Mouse (Mus musculus) limb, embryonic 11.5 days (tissue): ENCODE data around the gene Wdr24. TPM values are rescaled to one million over a fixed set of nuclear protein-coding genes. Genes with fewer than 3 reads are reported as not detected.
"Not testable (repeated sequence)": the region's sequence is repeated elsewhere in the genome, so short reads cannot be mapped to it uniquely, and the experiment has no call there.

Source experiments
- ATAC-seq: fragments of 200-750 bp; cut with Nextera tagmentation; 2 replicates; pipeline ENCODE4 v1.8.0; 2017; ENCODE audit warnings: low read depth; ENCODE audit not compliant: insufficient number of reproducible peaks, low FRiP score, low TSS enrichment
- DNase-seq: peaks from one replicate; pipeline ENCODE4 v3.0.0-alpha.2; 2015; ENCODE audit warnings: low spot score
- H3K27ac ChIP-seq: fragments of 300-500 bp; sonication (generic); replicated peaks from 2 replicates; pipeline ENCODE4 v1.5.1; 2014; ENCODE audit warnings: low read depth, mild to moderate bottlenecking, low read length
- H3K27me3 ChIP-seq: fragments of 300-500 bp; sonication (generic); 2 replicates; pipeline ENCODE4 v1.6.1; 2014; ENCODE audit warnings: mild to moderate bottlenecking, low read length, mixed read lengths; ENCODE audit not compliant: control insufficient read depth, insufficient read depth
- H3K36me3 ChIP-seq: fragments of 300-500 bp; sonication (generic); 2 replicates; pipeline ENCODE4 v1.6.1; 2014; ENCODE audit warnings: mild to moderate bottlenecking, low read length, moderate library complexity, mixed read lengths; ENCODE audit not compliant: control insufficient read depth, insufficient read depth
- H3K4me1 ChIP-seq: fragments of 300-500 bp; sonication (generic); 2 replicates; pipeline ENCODE4 v1.6.1; 2014; ENCODE audit warnings: low read length, mixed read lengths; ENCODE audit not compliant: control insufficient read depth, insufficient read depth
- H3K4me2 ChIP-seq: fragments of 300-500 bp; sonication (generic); 2 replicates; pipeline ENCODE4 v1.6.1; 2014; ENCODE audit warnings: low read depth, mild to moderate bottlenecking, moderate library complexity; ENCODE audit not compliant: severe bottlenecking
- H3K4me3 ChIP-seq: fragments of 300-500 bp; sonication (generic); 2 replicates; pipeline ENCODE4 v1.5.1; 2014; ENCODE audit warnings: low read depth, low read length
- H3K9ac ChIP-seq: fragments of 300-500 bp; sonication (generic); 2 replicates; pipeline ENCODE4 v1.6.1; 2014; ENCODE audit warnings: mild to moderate bottlenecking, low read length
- H3K9me3 ChIP-seq: fragments of 300-500 bp; sonication (generic); 2 replicates; pipeline ENCODE4 v1.6.1; 2016; ENCODE audit warnings: low read length; ENCODE audit not compliant: control insufficient read depth
- WGBS: fragments of 180-500 bp; shearing (Covaris S2); extraction: QIAGEN DNeasy Blood & Tissue Kit; methylation state at CpG from one replicate; pipeline ENCODE4 v1.1.7; 2014; 5-methylcytosine and 5-hydroxymethylcytosine counted together
- polyA plus RNA-seq: library from polyadenylated mRNA; unstranded; fragments of >200 nt; fragmentation: Nextera tagmentation; extraction: Ambion mirVana; gene quantifications from 2 replicates; pipeline ENCODE4 v1.2.1, GENCODE M21; 2014

Gene Wdr24
- polyA plus RNA-seq, 1 experiment from 2014 or later, result 27.9 TPM

- H3K36me3 ChIP-seq, result no peaks in the 10 kb centered on the region
- no peak overlapping the region for H3K4me2 ChIP-seq
- peaks cover 6% of the 10 kb centered on the region for H3K4me1 ChIP-seq
- no peak for DNase-seq
- H3K27me3 ChIP-seq, result no peaks in the 10 kb centered on the region
- H3K9ac ChIP-seq, result no peak overlapping the region
- WGBS, result 83% methylated on average over 2 of the region's 2 CpGs
- H3K9me3 ChIP-seq, result no peaks in the 10 kb centered on the region
- H3K27ac ChIP-seq, result no peak overlapping the region
- no peak overlapping the region for H3K4me3 ChIP-seq
- ATAC-seq, result no peak
These were observed 46.5 kb downstream of the Wdr24 start for GRCm38 (mm10) chr17:25869954-25870353.

DNA sequence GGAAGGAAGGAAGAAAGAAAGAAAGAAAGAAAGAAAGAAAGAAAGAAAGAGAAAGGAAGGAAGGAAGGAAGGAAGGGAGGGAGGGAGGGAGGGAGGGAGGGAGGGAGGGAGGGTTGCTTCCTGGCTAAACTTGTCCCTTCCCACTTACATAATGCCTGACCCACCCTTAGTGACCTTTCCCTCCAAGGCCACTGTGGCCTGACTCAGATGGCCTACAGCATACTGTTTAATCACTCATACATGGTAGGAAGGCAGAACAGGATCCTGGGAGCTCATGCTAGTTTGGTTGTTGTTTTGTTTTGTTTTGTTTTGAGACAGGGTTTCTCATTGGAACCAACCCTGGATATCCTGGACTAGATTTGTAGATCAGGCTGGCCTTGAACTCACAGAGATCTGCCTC lies 48.1 kb downstream of the Wdr24 start:
- H3K4me1 ChIP-seq, result peaks cover 14% of the 10 kb centered on the region
- not testable (repeated sequence) for H3K27me3 ChIP-seq, H3K36me3 ChIP-seq, ATAC-seq, H3K9ac ChIP-seq, H3K9me3 ChIP-seq, DNase-seq, H3K27ac ChIP-seq, H3K4me2 ChIP-seq, H3K4me3 ChIP-seq

DNA sequence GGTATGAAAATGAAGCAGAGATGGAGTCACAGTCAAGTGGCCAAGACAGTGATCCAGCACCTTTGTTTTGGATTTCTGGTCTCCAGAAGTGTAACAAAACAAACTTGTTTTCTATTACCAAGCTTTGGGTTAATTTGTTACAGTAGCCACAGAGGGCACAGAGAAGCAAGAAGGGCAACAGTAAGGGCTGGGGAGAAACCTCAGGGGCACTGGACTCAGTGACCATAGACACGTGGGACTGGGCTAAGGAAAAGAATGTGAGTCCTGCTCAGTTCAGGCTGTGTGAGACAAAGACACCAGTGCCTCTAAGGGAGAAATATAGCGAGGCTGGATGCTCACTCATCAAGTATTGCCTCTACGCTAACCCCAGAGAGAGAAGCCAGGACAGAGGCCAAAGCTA lies 49.2 kb downstream of the Wdr24 start:
- Histone ChIP-seq H3K9me3 (no peaks in the 10 kb centered on the region), H3K27me3 (no peaks in the 10 kb centered on the region), H3K27ac (no peak overlapping the region), H3K4me2 (no peak overlapping the region), H3K9ac (no peak overlapping the region), H3K4me1 (peaks cover 14% of the 10 kb centered on the region), H3K4me3 (no peak overlapping the region), H3K36me3 (0 out of 2 replicates have a peak, but pooled peaks cover under 1% of the 10 kb centered on the region)
- ATAC-seq, result no peak
- no peak for DNase-seq
- 84% methylated on average over 3 of the region's 3 CpGs for WGBS

DNA sequence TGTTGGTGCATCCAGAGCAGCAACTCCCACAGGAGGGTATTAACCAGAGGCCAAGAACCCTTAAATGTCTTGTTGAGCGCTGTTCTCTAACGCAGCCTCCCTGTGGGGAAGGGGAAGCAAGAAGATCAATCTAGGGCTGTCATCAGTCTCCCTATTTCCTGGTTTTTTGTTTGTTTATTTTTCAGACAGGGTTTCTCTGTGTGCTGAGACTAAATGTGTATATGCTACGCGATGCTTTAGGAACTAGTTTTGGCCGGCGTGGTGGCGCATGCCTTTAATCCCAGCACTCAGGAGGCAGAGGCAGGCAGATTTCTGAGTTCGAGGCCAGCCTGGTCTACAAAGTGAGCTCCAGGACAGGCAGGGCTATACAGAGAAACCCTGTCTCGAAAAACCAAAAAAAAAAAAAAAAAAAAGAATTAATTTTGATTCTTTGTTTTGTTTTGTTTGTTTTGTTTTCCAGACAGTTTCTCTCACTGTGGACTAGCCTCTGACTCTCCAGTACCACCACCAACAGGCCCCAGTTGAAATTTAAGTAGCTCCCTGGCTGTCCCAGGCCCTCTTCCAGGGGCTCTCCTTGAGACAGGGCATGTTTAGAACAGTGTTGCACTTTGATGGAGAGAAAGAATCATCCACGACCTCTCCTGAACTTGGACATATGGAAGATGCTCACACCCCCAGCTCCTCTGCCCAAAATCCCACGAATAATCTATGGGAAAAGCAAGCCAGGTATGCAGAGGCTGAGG lies 50.1 kb downstream of the Wdr24 start:
- 0 out of 2 replicates have a peak, but pooled peaks cover 4% of the 10 kb centered on the region for H3K36me3 ChIP-seq
- WGBS, result 80% methylated on average over 11 of the region's 11 CpGs
- no peaks in the 10 kb centered on the region for H3K27me3 ChIP-seq
- H3K9me3 ChIP-seq, result no peaks in the 10 kb centered on the region
- peak overlapping the region; percentile 43; the same call in 1 of the 2 replicates for H3K4me2 ChIP-seq
- H3K9ac ChIP-seq, result no peak overlapping the region
- peak overlapping the region; percentile 76; the same call in 1 of the 2 replicates for H3K4me3 ChIP-seq
- no peak for DNase-seq
- ATAC-seq, result no peak
- H3K4me1 ChIP-seq, result peaks cover 11% of the 10 kb centered on the region
- H3K27ac ChIP-seq, result no peak overlapping the region

DNA sequence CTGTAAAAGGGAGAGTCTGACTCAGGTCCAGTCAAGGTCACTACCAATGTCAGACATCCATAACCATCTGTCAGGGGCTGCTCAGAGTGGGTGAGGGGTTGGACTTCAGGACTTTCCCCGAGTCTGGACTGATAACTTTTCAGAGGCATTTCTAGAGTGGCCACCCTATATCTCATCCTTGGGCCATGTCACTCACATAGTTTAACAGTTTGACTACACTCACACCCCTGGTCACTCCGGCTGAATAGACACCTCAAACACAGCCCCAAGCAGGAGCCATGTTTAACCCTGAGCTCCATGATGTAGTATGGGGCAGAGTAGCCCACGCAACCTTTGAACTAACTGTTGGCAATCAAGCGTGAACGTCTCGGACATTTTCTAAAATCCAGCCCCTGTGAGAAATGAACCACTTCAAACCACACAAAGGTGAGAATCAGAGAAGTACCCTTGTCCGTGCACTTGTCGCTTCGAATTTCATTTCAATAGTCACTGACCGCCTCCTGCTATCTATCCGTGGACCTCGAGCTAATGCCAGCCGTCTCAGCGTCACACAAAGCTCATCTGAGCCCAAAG lies 50.8 kb downstream of the Wdr24 start:
- peak overlapping the region; percentile 76 for H3K4me3 ChIP-seq
- peak overlapping the region; percentile 43; the same call in 1 of the 2 replicates for H3K4me2 ChIP-seq
- DNase-seq, result no peak
- H3K27me3 ChIP-seq, result no peaks in the 10 kb centered on the region
- 0 out of 2 replicates have a peak overlapping the region, but pooled peaks have one; percentile 15 for H3K27ac ChIP-seq
- H3K9me3 ChIP-seq, result no peaks in the 10 kb centered on the region
- no peak for ATAC-seq
- 0 out of 2 replicates have a peak, but pooled peaks cover 4% of the 10 kb centered on the region for H3K36me3 ChIP-seq
- 9% methylated on average over 14 of the region's 14 CpGs for WGBS
- peak overlapping the region; percentile 41 for H3K9ac ChIP-seq
- peaks cover 11% of the 10 kb centered on the region for H3K4me1 ChIP-seq

- peaks cover 11% of the 10 kb centered on the region for H3K4me1 ChIP-seq
These were observed 51.3 kb downstream of the Wdr24 start, which contains the start of gene Mettl26 for GRCm38 (mm10) chr17:25874721-25875170. TSS of gene Mettl26 (plus strand) at chr17:25875074.

GRCm38 (mm10) chr17:25875171-25876136 lies 52.0 kb downstream of the Wdr24 start:
- H3K4me1 ChIP-seq, result peaks cover 17% of the 10 kb centered on the region

More at GRCm38 (mm10) chr17:25874721-25875170, 51.3 kb downstream of the Wdr24 start, which contains the start of gene Mettl26:
- H3K27me3 ChIP-seq, result no peaks in the 10 kb centered on the region
- DNase-seq (peak; percentile 100), ATAC-seq (peak; percentile 55; the same call in 1 of the 2 replicates)
- WGBS, result under 1% methylated on average over 25 of the region's 25 CpGs
- peak within 1 kb of the TSS; percentile 53 for H3K27ac ChIP-seq
- peak within 1 kb of the TSS; percentile 72 for H3K9ac ChIP-seq
- 0 out of 2 replicates have a peak, but pooled peaks cover 4% of the 10 kb centered on the region for H3K36me3 ChIP-seq
- peak within 1 kb of the TSS; percentile 88 for H3K4me2 ChIP-seq
- no peaks in the 10 kb centered on the region for H3K9me3 ChIP-seq
- peak within 1 kb of the TSS; percentile 76 for H3K4me3 ChIP-seq

More at GRCm38 (mm10) chr17:25875171-25876136, 52.0 kb downstream of the Wdr24 start:
- Histone ChIP-seq H3K4me3 (peak overlapping the region; percentile 76), H3K27me3 (no peaks in the 10 kb centered on the region), H3K9me3 (no peaks in the 10 kb centered on the region), H3K27ac (peak overlapping the region; percentile 53), H3K4me2 (peak overlapping the region; percentile 88), H3K9ac (peak overlapping the region; percentile 72), H3K36me3 (0 out of 2 replicates have a peak, but pooled peaks cover 4% of the 10 kb centered on the region)
- peak; percentile 86 for ATAC-seq
- 1% methylated on average over 59 of the region's 59 CpGs for WGBS
- peak; percentile 91 for DNase-seq
